Mouse (Mus musculus) heart, embryonic 16.5 days (tissue): ENCODE measurements around the gene R3hcc1l. TPM values are rescaled to one million over a fixed set of nuclear protein-coding genes. Genes with fewer than 3 reads are reported as not detected.

Experiments
- ATAC-seq: fragments of 200-750 bp; cut with Nextera tagmentation; replicated peaks from 2 replicates; pipeline ENCODE4 v1.8.0; 2017; ENCODE audit warnings: moderate number of reproducible peaks; ENCODE audit not compliant: insufficient read depth, low FRiP score; ENCODE audit errors: extremely low read depth
- H3K27ac ChIP-seq: fragments of 300-500 bp; sonication (generic); 2 replicates; pipeline ENCODE4 v1.5.1; 2014; ENCODE audit warnings: mild to moderate bottlenecking, low read length, control low read depth, moderate library complexity
- H3K27me3 ChIP-seq: fragments of 300-500 bp; sonication (generic); 2 replicates; pipeline ENCODE4 v1.6.1; 2014; ENCODE audit warnings: low read length, mixed read lengths; ENCODE audit not compliant: control insufficient read depth, insufficient read depth
- H3K36me3 ChIP-seq: fragments of 300-500 bp; sonication (generic); 2 replicates; pipeline ENCODE4 v1.6.1; 2014; ENCODE audit not compliant: control insufficient read depth, insufficient read depth
- H3K4me1 ChIP-seq: fragments of 300-500 bp; sonication (generic); 2 replicates; pipeline ENCODE4 v1.6.1; 2014; ENCODE audit warnings: low read length, mixed read lengths; ENCODE audit not compliant: control insufficient read depth, insufficient read depth
- H3K4me2 ChIP-seq: fragments of 300-500 bp; sonication (generic); 2 replicates; pipeline ENCODE4 v1.6.1; 2014; ENCODE audit warnings: low read depth, mild to moderate bottlenecking, control low read depth, low read length
- H3K4me3 ChIP-seq: fragments of 300-500 bp; sonication (generic); 2 replicates; pipeline ENCODE4 v1.5.1; 2014; ENCODE audit warnings: mild to moderate bottlenecking, control low read depth, low read length
- H3K9ac ChIP-seq: fragments of 300-500 bp; sonication (generic); 2 replicates; pipeline ENCODE4 v1.6.1; 2014; ENCODE audit warnings: low read length, control low read depth
- H3K9me3 ChIP-seq: fragments of 300-500 bp; sonication (generic); replicated peaks from 2 replicates; pipeline ENCODE4 v1.6.1; 2016; ENCODE audit warnings: low read length; ENCODE audit not compliant: control insufficient read depth
- whole genome bisulfite sequencing: fragments of 180-500 bp; shearing (Covaris S2); extraction: QIAGEN DNeasy Blood & Tissue Kit; methylation state at CpG from one replicate; pipeline ENCODE4 v1.1.7; 2014; 5-methylcytosine and 5-hydroxymethylcytosine counted together
- polyA plus RNA-seq: library from polyadenylated mRNA; unstranded; fragments of >200 nt; fragmentation: Nextera tagmentation; extraction: Ambion mirVana; gene quantifications from 2 replicates; pipeline ENCODE4 v1.2.1, GENCODE M21; 2015

R3hcc1l gene
- polyA plus RNA-seq, 1 experiment from 2014 or later, result 14.3 TPM

DNA sequence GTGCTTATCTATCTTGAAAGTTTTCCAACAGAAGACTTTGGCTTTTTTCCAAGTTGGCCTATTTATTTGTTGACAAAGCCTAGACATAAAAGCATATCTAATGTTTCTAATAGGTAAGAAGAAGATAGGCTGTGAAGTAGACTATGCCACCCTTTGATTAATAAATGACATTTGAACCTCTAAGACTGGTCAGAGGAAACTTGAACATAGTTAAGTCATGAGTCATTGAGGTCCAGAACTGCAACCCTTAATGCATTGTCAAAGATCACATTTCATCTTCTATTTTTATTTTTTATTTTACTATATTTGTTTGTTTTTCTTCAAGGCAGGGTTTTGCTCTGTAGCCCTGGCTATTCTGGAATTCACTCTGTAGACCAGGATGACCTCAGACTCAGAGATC, 48.5 kb downstream of the R3hcc1l start:
- H3K27me3 ChIP-seq, result no peaks in the 10 kb centered on the region
- no peak for ATAC-seq
- no peak overlapping the region for H3K4me3 ChIP-seq
- no peak overlapping the region for H3K27ac ChIP-seq
- no peak overlapping the region for H3K9ac ChIP-seq
- H3K4me2 ChIP-seq, result no peak overlapping the region
- H3K4me1 ChIP-seq, result no peaks in the 10 kb centered on the region; the same call in 1 of the 2 replicates
- H3K9me3 ChIP-seq, result no peaks in the 10 kb centered on the region
- H3K36me3 ChIP-seq, result peaks cover 13% of the 10 kb centered on the region

DNA sequence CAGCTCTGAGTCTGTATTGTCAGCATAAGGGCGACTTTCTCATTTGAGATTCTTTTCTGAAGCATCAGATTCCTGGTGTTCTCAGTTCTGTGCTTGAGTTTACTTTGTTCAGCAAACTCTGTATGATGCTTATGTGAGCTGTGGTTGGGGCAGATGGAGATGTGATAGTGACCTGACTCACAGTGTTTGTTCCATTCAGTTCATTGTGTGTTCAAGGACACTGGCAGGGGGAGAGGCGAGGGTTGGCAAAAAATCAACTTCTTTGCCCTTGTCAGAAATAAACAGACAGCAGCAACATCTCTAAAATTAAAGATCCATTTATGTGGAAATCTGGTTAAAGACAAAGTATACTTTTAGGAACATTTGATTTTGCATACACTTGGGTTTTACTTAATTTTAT, 50.5 kb downstream of the R3hcc1l start:
- no peaks in the 10 kb centered on the region for H3K9me3 ChIP-seq
- H3K4me1 ChIP-seq, result no peaks in the 10 kb centered on the region
- no peak overlapping the region for H3K27ac ChIP-seq
- H3K27me3 ChIP-seq, result no peaks in the 10 kb centered on the region
- H3K4me3 ChIP-seq, result no peak overlapping the region
- WGBS, result 77% methylated on average over 2 of the region's 2 CpGs
- H3K36me3 ChIP-seq, result peaks cover 2% of the 10 kb centered on the region; the same call in 1 of the 2 replicates
- no peak overlapping the region for H3K9ac ChIP-seq
- no peak for ATAC-seq
- H3K4me2 ChIP-seq, result no peak overlapping the region

DNA sequence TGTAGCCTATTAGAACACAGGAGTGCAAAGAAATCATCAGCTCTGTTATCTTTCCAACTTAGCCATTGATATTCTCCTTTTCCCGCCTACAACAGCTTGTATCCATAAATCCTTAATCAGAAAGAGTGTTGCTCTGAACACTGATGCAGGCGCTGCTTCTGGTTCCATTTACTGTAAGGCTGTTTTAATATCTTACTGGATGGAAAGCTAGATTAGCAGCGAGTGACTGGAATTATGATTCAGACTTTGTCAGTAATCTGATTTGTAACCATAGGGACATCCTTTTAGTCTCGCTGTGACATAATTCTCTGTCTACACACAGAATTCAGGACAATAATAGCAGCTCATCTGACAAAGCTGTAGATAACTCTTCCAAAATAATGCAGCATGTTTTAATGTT, 52.7 kb downstream of the R3hcc1l start:
- no peak overlapping the region for H3K4me2 ChIP-seq
- H3K27me3 ChIP-seq, result no peaks in the 10 kb centered on the region
- no peaks in the 10 kb centered on the region for H3K4me1 ChIP-seq
- 74% methylated on average over 4 of the region's 4 CpGs for WGBS
- no peak for ATAC-seq
- no peak overlapping the region for H3K27ac ChIP-seq
- no peaks in the 10 kb centered on the region for H3K9me3 ChIP-seq
- no peak overlapping the region for H3K4me3 ChIP-seq
- H3K36me3 ChIP-seq, result no peaks in the 10 kb centered on the region
- H3K9ac ChIP-seq, result no peak overlapping the region

DNA sequence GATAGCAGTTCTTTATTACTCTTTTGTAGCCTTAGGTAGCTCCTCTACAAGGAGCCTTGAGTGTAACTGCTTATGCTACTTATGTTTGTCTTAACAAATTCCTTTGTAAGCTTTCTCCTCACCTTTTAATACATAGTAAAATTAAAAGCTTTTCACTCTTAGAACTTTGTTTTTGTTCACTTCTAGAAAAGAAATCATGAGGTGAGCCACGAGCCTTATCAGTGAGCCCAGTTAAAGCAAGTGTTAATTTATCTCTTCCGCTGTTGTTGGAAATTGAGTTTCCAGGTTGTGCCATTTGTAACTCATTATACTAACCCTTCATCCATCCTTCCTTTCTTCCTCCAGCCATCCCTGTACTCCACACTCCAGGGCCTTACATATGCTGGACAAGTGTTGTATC, 56.8 kb downstream of the R3hcc1l start:
- H3K9me3 ChIP-seq, result no peaks in the 10 kb centered on the region
- H3K4me2 ChIP-seq, result no peak overlapping the region
- no peaks in the 10 kb centered on the region for H3K36me3 ChIP-seq
- H3K27ac ChIP-seq, result no peak overlapping the region
- H3K27me3 ChIP-seq, result no peaks in the 10 kb centered on the region
- no peak overlapping the region for H3K4me3 ChIP-seq
- no peak for ATAC-seq
- no peak overlapping the region for H3K9ac ChIP-seq
- WGBS, result 78% methylated on average over 2 of the region's 2 CpGs
- no peaks in the 10 kb centered on the region for H3K4me1 ChIP-seq

- no peaks in the 10 kb centered on the region for H3K4me1 ChIP-seq
- no peak for ATAC-seq
- 89% methylated on average over 1 of the region's 1 CpGs for WGBS
Measured at GRCm38 (mm10) chr19:42576856-42577255, 58.3 kb downstream of the R3hcc1l start.

DNA sequence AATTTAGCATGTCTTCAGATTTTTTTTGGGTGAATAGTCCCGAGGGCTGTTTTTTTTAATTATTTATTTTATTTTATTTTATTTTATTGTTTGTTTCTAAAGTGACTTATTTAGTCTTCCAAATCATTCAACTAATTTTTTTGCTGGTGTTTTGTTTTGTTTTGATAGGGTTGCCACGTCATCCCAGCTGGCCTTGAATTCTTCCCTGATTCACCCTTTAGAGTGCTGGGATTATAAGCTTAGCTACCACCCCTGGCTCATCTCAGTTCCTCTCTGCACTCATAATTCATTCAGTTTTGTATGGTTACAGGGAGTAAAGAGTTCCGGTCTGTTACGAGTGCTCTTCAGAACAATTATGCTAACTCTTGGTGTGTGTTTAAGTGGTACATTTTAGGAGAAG, 60.1 kb downstream of the R3hcc1l start:
- peaks cover 10% of the 10 kb centered on the region for H3K36me3 ChIP-seq
- 85% methylated on average over 4 of the region's 4 CpGs for whole genome bisulfite sequencing

More at GRCm38 (mm10) chr19:42576856-42577255, 58.3 kb downstream of the R3hcc1l start:
- H3K9me3 ChIP-seq, result no peaks in the 10 kb centered on the region
- H3K36me3 ChIP-seq, result no peaks in the 10 kb centered on the region; the same call in 1 of the 2 replicates
- H3K27me3 ChIP-seq, result no peaks in the 10 kb centered on the region
- no peak overlapping the region for H3K27ac ChIP-seq
- no peak overlapping the region for H3K4me2 ChIP-seq
- no peak overlapping the region for H3K4me3 ChIP-seq
- H3K9ac ChIP-seq, result no peak overlapping the region

DNA sequence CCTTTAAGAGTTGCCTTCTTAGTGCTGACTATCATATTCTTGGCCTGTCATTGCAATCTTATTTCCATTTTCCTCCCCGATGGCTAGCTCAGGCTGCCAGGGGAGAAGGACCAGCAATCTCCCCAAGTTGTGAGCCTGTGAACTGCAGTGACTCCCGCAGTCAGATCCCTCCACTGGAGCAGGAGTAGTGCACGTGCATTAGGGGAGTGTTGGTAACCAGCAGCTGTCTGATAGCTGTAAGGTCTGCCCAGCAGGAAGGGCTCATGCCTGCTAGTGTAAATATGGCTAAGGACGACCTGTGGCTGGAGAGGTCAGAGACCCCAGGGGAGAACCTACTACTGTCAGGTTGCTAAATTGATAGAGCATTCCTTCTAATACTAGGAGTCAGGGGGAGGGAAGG, 62.1 kb downstream of the R3hcc1l start:
- WGBS, result 30% methylated on average over 4 of the region's 4 CpGs
- Histone ChIP-seq H3K9me3 (no peaks in the 10 kb centered on the region), H3K4me2 (no peak overlapping the region), H3K4me3 (no peak overlapping the region), H3K9ac (no peak overlapping the region), H3K36me3 (peaks cover 11% of the 10 kb centered on the region), H3K27ac (no peak overlapping the region), H3K27me3 (no peaks in the 10 kb centered on the region), H3K4me1 (no peaks in the 10 kb centered on the region)
- no peak for ATAC-seq

More for the DNA sequence above, 60.1 kb downstream of the R3hcc1l start:
- H3K4me1 ChIP-seq, result no peaks in the 10 kb centered on the region
- no peak overlapping the region for H3K4me2 ChIP-seq
- no peak overlapping the region for H3K9ac ChIP-seq
- no peak overlapping the region for H3K27ac ChIP-seq
- H3K4me3 ChIP-seq, result no peak overlapping the region
- ATAC-seq, result no peak
- no peaks in the 10 kb centered on the region for H3K27me3 ChIP-seq
- H3K9me3 ChIP-seq, result no peaks in the 10 kb centered on the region

- no peak overlapping the region for H3K27ac ChIP-seq
- H3K9me3 ChIP-seq, result no peaks in the 10 kb centered on the region
- H3K36me3 ChIP-seq, result peaks cover 11% of the 10 kb centered on the region
- no peaks in the 10 kb centered on the region for H3K27me3 ChIP-seq
- H3K4me3 ChIP-seq, result no peak overlapping the region
- peaks cover 4% of the 10 kb centered on the region for H3K4me1 ChIP-seq
- WGBS, result 93% methylated on average over 13 of the region's 13 CpGs
- no peak overlapping the region for H3K4me2 ChIP-seq
- H3K9ac ChIP-seq, result no peak overlapping the region
- ATAC-seq, result no peak
Measured at GRCm38 (mm10) chr19:42582811-42583370, 64.3 kb downstream of the R3hcc1l start.

- Histone ChIP-seq H3K9me3 (no peaks in the 10 kb centered on the region), H3K36me3 (peaks cover 11% of the 10 kb centered on the region), H3K4me2 (no peak overlapping the region), H3K9ac (no peak overlapping the region), H3K27ac (no peak overlapping the region), H3K4me1 (peaks cover 9% of the 10 kb centered on the region), H3K4me3 (no peak overlapping the region), H3K27me3 (no peaks in the 10 kb centered on the region)
- no peak for ATAC-seq
- 87% methylated on average over 5 of the region's 5 CpGs for WGBS
Measured at GRCm38 (mm10) chr19:42583677-42584076, 65.1 kb downstream of the R3hcc1l start.
